Mouse (Mus musculus): ENCODE measurements around the gene Vrk2.

Vrk2 gene

GRCm38 (mm10) chr11:26593061-26594059 is at the start of gene Vrk2, which contains the start of gene Gm6899:
Vrk2 (minus strand) TSS chr11:26593999.
Gm6899 (plus strand) TSS chr11:26593241.
- peak; percentile 85 for DNase-seq (ENCODE audit: low read depth, low spot score)

- peak; percentile 17 for DNase-seq (ENCODE audit: low read depth, low spot score)
These were observed 48.3 kb upstream of the Vrk2 start for GRCm38 (mm10) chr11:26642141-26642540.

GRCm38 (mm10) chr11:26640314-26640785 is 46.6 kb upstream of the Vrk2 start:
- DNase-seq (ENCODE audit: low read depth, low spot score), result peak; percentile 74

- no peak for DNase-seq (ENCODE audit: low read depth, low spot score)
These were observed 42.4 kb upstream of the Vrk2 start for GRCm38 (mm10) chr11:26636239-26636638.

GRCm38 (mm10) chr11:26622727-26623126 is 28.9 kb upstream of the Vrk2 start:
- no peak for DNase-seq (ENCODE audit: low read depth, low spot score)

GRCm38 (mm10) chr11:26618475-26619223 is 24.9 kb upstream of the Vrk2 start:
- DNase-seq (ENCODE audit: low read depth, low spot score), result no peak

GRCm38 (mm10) chr11:26608795-26609194 is 15.0 kb upstream of the Vrk2 start:
- DNase-seq (ENCODE audit: low read depth, low spot score), result no peak

GRCm38 (mm10) chr11:26604061-26604655 is 10.4 kb upstream of the Vrk2 start:
- DNase-seq (ENCODE audit: low read depth, low spot score), result no peak

- peak; percentile 13 for DNase-seq (ENCODE audit: low read depth, low spot score)
These were observed 7.9 kb upstream of the Vrk2 start for GRCm38 (mm10) chr11:26601571-26602175.

GRCm38 (mm10) chr11:26600692-26601091 is 6.9 kb upstream of the Vrk2 start:
- no peak for DNase-seq (ENCODE audit: low read depth, low spot score)

GRCm38 (mm10) chr11:26598876-26599275 is 5.1 kb upstream of the Vrk2 start:
- DNase-seq (ENCODE audit: low read depth, low spot score), result no peak

GRCm38 (mm10) chr11:26597761-26598160 is 4.0 kb upstream of the Vrk2 start:
- DNase-seq (ENCODE audit: low read depth, low spot score), result no peak

- no peak for DNase-seq (ENCODE audit: low read depth, low spot score)
These were observed 3.3 kb upstream of the Vrk2 start for GRCm38 (mm10) chr11:26597145-26597544.

- no peak for DNase-seq (ENCODE audit: low read depth, low spot score)
These were observed 2.4 kb upstream of the Vrk2 start for GRCm38 (mm10) chr11:26596186-26596585.

- DNase-seq (ENCODE audit: low read depth, low spot score), result no peak
These were observed 688 bp upstream of the Vrk2 start for GRCm38 (mm10) chr11:26594487-26594886.

GRCm38 (mm10) chr11:26592395-26593053 is 1.3 kb downstream of the Vrk2 start:
- peak; percentile 30 for DNase-seq (ENCODE audit: low read depth, low spot score)

- no peak for DNase-seq (ENCODE audit: low read depth, low spot score)
These were observed 6.6 kb downstream of the Vrk2 start for GRCm38 (mm10) chr11:26587184-26587524.

GRCm38 (mm10) chr11:26586367-26587183 is 7.2 kb downstream of the Vrk2 start:
- DNase-seq (ENCODE audit: low read depth, low spot score), result peak; percentile 10

GRCm38 (mm10) chr11:26585409-26586366 is 8.1 kb downstream of the Vrk2 start:
- DNase-seq (ENCODE audit: low read depth, low spot score), result no peak
